Mouse (Mus musculus) stomach, postnatal 0 days (tissue): Measurements from ENCODE around the gene Ogfod3.

Source experiments
- CTCF ChIP-seq: IDR thresholded peaks from 2 replicates; pipeline ENCODE4 v1.5.1; 2016; ENCODE audit warnings: antibody characterized with exemption, low read depth, mild to moderate bottlenecking, moderate library complexity
- EP300 ChIP-seq: optimal IDR thresholded peaks from 2 replicates; pipeline ENCODE3; 2016; ENCODE audit warnings: antibody characterized with exemption

DNA sequence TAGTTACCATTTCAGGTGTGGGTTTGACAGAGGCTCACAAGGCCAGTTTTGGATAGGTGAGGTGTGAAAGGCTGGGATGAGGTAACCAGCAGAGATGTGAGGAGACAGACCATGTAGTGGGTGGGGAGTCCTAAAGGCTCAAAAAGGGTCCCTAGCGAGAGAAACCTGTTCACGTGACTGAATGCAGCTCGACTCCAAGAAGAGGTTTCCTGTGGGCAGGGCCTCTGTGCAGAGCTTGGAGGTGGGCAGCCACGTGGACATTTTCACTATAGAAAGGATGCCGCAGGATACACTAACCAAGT lies 701 bp downstream of the Ogfod3 start:
- TF ChIP-seq CTCF = no peak
- TF ChIP-seq EP300 = no peak
